Mouse (Mus musculus) liver (tissue): ENCODE results near the gene Pde4d.

Source experiments
- DNase-seq: peaks from one replicate; pipeline ENCODE4 v3.0.0-alpha.2; 2020; ENCODE audit warnings: mixed read lengths

Gene Pde4d

DNA sequence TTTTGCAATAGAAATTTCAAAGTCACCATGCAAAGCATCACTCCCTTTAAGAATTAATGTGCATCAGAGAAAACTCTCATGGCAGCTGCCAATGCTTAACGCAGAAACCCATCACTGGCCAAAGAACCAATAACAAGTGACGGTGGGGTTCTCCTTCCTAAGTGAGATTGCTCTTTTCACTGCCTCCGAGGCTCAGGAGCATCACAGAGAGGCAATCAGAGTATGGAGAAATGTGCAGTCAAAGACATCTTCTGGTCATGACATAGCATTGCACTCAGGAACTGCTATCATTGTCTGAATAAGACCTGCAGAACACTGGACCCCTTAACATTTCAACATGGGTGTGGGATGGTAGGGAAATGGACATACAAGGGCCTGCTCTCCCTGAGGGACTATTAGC is 892.2 kb downstream of the Pde4d start:
- DNase-seq: no peak

DNA sequence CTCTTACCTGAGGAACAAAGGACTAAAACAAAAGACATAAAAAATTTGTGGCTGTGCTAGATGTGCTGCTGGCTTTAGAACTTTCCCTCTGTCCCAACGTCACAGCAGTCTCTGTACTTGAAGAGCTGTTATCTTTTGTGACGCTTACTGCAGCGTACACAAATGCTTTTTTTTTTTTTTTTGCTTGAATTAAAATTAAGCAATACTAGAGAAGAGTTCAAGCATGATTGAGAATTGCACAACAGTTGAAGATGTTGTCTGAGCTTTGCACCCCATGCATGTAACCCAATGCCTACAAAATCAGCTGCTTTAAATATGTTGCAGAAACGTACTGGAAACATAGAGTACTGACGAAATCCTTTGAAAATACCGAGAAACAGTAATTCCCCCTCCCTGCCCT is 892.7 kb downstream of the Pde4d start:
- DNase-seq: no peak

DNA sequence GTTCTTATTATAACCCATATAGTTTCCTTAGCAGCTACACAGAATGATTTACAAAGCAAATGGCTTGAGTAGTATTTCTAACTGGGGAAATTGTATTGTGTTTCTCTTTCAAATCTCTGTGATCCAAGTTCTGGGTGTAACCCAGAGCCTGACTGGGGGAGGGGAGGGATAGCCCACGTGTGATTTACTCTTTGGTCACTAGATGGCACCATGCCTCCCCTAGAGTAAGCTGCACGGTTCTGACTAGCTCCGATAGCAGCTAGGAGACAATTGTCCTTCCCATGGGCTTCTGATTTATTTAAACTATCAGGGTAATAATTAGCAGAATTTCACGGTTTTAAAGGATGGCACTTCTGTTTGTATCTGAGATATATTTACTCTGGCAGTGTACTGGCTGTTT is 893.8 kb downstream of the Pde4d start:
- DNase-seq: peak; percentile 43

DNA sequence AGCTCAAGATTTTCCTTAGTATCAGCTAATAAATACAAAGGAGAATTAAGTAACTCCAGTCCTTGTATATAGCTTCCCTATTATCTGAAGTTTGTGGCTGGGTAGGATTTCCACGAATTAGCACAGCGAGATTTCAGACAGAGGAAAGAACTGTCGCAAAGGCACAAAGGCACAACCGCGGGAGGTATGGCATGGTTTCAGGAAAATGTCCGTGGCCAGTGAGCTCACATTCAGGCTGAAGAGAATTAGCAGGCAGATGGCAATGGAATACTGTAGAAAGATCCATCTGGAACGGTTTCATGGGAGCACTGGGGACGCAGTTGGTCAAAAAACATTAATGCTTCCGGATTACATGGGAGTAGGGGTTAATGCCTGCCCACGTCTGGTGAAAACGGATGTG is 898.0 kb downstream of the Pde4d start:
- no peak for DNase-seq

DNA sequence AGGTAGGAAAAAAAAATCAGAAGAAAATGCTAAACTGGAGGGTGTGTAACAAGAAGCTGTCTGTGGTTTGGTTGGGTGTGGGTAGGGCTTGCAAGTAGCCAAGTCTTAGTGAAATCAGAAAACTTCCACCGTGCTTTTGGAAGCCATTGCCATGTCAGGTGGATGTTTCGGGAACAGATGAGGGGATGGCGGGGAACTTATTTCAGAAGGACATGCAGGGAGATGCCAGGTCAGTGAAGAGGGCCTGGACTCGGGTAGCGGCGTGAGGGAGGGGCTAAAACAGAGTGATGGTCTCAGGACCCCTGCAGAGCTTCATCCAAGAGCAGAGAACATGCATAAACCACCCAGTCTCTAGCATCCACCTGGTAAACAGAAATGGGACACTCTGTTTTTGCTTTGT is 898.6 kb downstream of the Pde4d start:
- no peak for DNase-seq

DNA sequence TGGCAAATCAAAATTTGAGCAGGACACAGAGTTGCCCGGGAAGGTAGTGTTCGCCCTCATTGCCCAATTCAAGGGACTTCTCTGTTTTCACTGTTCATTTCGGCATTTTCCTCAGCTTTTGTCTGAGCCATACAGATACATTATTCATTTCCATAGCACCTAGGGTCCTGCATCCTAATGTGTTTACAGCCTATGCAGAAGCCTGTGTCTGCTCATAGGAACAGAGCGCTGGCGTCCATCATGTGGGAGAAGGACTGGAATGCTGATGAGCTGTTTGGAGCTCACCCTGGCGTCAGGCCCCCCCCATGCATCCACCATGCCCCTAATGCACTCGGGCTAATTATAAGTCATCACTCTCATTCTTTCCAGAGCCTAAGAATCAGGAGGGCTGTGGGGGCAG is 900.4 kb downstream of the Pde4d start:
- DNase-seq: no peak

DNA sequence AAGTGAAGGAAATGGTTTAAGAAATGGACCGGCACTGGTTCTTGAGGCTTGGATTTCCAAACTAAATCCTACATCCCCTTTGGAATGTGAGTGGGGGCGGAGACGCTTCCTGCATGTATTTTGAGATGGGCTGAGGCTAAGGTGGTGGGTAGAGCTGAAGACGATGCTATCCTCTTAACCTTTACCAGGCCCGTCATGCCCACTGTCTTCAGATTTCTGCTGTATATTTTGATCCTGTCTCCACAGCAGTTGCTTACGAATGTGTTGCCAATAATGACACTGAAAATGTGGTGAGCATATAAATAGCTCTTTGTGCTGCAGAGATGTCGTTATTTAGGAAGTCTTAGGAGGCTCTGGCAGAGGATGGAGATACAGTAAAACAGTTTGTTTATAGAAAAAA is 904.3 kb downstream of the Pde4d start:
- no peak for DNase-seq

DNA sequence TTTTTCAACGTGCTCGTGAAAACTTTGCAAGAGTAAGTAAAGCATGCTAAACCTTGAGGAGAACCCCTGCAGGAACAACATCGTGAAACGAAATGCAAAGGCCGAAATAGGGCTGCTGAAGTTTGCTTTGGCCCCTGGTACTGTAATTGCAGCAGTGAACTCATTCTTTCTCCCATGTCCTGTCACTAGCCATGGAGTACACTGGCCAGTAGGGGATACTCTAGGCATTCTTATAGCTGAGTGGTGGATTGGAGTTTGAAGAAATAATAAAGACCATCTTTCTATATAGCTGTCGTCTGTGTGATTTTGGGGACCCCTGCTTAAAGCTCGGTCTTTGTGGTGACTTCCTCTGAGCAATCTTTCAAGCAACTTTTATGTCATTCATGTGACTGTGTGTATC is 906.5 kb downstream of the Pde4d start:
- DNase-seq: no peak

DNA sequence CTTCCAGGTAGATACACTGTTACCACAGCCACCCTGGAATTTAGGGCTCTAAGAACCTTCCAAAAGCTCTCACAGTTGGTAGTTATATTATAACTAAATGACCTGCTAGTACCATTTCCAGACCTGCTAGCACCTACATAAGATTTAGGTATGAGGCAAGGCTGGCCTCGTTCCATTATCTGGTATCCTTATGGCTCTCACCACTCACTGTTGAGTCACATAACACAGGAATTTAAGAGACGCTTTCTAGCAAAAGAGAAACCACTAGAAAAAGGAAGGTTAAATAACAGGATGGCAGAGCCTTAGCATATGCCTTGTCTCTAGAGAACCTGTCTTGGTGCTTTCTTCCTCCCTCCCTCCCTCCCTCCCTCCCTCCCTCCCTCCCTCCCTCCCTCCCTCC is 910.2 kb downstream of the Pde4d start:
- no peak for DNase-seq

DNA sequence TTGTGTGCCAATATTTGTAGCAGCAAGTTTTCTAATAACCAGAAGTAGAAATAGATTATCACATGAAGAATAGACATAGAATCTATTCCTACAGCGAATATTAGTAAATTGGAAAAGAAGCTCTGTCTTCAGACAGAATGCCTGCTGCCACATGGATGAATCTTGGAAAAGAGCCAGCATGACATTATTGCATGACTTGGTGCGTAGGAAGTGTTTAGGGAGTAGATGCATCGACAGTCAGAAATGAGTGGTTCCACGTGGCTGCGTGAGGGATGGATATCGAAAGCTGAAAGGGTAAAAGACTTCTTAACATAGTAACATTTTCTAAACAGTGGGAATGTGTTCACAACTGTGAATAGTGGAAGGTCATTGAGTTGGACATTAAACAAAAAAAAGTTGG is 912.6 kb downstream of the Pde4d start:
- DNase-seq: no peak

DNA sequence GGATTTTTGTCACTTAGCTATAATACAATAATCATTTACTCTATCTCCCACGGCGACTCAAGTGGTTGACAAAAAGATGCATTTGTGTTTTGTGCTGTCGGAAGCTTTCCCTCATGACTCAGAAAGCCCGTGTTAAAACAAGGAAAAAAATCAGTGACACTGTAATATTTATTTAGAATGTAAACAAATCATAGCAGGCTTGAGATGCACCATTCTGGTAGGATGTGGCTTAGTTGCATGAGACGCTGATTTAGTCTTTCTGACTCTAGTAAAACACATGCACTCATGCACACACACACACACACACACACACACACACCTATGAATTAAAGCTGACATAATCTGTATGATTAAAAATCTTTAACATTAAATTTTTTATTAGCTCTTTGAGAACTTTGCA is 924.7 kb downstream of the Pde4d start:
- DNase-seq: no peak

DNA sequence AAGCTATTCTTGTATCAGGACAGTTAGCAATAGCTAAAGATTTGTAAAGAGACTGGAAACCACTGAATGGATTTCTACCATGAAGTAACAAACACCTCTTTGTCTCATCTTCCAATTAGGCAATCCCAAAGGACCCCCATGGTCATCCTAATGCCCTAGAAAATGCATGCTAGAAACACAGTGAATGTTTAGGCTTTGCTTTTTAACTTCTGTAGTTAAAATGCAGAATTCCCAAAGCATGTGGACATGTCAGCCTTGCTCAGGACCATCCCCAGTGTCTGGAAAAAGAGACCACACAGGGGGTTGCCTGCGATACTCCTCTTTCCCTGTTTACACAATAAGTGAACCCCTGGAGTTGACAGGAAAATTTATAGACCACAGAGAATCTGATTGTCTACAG is 926.9 kb downstream of the Pde4d start:
- DNase-seq: no peak

DNA sequence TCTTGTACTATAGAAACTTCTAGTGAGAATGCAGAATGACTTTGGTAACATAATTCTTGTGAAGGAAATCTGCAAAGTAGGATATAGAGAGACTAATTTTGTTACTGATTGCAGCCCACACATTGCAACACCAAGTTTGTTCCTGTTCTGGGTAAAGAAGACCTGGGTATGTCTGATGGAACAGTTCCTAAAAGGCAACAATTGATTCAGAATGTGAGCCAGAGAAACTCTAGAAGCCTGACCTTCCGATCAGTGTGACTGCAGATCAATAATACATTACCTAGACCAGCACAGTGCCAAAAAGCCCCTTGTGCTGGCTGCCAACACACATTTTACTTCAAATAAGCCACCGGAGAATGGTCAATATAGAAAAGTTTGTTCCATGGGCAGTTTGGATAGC is 930.4 kb downstream of the Pde4d start:
- no peak for DNase-seq

DNA sequence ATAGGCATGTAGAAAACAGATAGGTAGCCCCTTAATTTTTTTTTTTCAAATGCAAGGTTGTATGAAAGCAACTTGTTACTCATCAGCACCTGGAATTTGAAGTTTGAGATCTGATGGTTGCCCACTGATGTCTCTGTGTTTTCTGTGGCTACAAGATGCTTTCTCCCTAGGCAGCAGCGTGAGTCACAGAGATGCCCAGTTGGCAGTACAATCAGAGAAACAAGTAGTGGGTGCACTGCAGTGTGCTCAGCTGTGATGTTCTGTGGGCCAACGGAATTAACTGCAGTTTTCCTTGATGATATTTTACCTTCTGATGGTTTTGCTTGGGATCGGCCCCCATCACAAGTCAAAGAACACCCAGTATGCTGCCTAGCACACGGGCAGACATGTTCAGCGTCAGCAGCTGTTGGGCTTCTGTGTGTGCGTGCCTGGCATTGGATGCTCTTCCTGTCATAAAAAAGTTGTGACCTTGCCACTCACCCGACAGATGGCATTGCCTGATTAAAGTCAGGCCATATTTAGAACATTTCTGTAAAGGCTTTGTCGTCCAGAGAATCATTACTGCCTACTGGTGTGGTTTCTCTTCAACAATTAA is 939.0 kb downstream of the Pde4d start:
- DNase-seq: no peak

DNA sequence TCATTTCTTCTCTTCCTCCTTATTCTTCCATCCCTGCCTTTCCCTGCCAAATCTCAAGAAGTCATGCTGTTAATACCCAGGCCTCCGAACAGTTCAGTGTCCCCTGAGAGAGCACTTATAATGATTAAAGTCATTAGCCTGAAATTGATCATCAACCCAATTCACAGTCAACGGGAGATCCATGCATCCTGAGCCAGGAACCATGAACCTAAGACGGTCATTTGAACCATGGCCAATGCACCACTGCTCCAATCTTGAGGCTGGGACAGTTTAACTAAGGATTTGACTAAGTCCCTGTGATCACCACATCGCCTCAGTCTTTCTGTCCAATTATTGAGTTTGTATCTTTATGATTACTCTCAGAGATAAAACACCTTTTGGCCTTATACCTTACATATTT is 952.6 kb downstream of the Pde4d start:
- no peak for DNase-seq

DNA sequence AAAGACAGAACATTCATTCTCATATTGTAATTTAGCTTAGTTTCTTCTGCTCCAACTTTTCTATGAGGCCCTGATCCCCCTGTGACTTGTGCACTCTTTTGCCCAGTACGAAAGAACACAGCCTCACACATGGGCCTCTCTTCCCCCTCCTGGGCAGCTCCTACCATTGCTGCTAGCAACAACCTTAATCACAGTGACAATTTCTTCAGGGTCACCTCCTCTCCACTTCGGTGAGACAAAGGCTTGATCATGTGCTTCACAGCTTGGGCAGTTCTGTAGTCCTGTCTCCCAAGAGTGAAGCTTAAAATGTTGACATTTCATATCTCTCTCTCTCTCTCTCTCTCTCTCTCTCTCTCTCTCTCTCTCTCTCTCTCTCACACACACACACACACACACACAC is 953.2 kb downstream of the Pde4d start:
- DNase-seq: no peak

DNA sequence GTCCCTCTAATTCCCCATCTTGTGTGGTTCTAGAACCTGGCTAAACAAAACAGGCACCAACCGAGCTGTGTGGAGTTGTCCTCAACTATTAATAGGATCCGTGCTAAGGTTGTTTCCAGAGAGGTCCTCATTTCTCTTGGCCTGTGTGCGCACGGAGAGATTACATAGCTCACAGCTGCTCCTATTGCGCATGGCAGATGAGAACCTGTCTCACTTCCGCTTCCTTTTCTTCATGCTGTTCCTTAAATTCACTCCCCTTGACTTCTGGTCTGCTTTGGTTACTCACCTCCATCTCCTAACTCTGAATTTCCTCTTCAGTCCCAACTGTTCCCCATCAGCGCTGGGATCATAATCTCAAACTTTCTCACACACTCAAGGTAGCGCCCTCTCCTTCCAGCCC is 956.6 kb downstream of the Pde4d start:
- no peak for DNase-seq

DNA sequence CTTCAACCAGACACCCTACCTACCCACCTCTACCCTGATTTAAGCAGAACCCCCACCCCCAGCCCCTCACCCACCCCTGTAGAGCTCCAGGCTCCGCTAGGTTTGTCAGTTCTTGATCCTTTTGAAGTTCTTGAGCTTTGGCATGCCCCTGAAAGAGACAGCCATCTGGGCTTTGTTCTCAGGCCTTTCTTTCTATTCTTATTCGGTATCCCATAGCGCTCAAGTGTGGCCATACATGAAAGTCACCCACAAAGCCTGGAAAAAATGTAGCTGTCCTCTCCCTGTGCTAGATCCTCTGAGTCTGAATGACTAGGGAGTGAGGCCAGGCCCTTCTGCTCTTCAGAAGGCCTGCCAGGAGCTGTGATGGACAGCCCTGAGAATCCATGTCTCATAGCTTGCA is 957.6 kb downstream of the Pde4d start:
- no peak for DNase-seq

DNA sequence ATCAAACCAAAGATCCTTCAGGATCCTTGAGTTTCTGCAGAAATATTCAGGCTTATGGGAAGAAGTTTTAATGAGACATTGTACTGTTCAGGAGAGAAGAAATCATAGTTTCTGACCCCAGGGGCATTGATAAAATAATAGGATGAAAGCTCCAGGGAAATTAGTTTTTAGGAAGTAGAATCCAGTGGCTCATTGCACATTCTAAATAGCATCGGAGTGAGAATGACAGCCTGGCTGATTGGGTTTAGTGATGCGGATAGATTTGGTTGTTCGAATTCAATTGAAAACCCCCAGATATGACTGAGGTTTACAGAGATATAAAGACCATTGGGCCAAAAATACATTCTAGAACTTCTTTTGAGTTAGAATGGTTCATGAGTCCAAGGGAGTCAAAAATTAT is 970.7 kb downstream of the Pde4d start:
- DNase-seq: no peak

DNA sequence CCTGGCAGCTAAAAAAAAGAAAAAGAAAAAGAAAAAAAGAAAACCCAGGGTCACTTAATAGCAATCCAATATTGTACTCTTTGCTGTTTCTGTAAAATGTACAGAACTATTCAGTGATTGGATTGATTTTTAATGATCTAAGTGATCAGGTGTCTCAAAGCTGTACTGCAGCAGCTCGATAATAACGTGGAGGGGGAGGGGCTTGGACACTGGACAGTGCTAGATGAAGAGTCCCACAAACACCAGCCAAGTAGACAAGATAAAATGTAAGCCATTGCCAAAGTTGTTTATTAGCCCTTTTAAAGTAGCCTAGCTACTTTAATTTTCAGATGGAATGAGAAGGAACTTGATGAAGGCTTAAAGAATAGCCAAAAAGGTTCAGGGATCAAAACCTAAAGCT is 975.2 kb downstream of the Pde4d start:
- DNase-seq: no peak

DNA sequence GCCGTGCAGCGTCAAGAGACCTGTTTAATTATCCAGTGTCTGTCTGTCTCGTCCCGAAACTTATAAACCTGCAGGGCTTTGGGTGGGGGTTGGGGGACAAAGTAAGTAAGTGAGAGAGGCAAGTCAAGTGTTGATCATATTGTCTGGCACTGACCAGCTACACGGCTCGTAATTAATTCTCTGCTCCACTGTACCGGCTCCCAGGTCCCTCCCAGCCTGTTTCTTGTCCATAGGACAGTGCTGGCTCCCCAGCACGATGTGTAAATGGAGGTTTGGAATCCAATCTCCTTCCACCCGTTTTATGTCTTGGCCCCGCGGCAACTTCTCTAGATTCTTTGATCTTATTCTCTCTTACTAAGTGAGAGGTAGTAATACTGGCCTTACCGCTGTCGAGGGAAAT is 975.8 kb downstream of the Pde4d start:
- DNase-seq: no peak

DNA sequence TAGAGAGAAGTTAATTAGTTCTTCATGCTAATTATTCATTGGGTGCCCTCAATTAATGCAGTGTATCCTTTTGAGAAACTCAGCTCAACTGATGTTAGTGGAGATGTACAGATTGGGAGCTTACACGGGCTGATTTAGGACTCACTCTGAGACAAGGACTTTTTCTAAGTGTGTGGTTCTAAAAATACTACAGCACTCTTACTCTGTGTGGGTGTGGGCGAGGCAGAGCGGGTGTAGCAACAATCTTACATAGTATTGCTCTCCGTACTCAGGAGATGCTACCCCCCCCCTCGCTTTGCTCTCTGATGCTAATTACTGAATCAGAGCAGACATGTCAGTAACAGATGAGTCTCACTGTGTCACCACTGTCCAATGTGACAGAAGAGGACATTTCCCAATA is 976.3 kb downstream of the Pde4d start:
- DNase-seq: no peak

DNA sequence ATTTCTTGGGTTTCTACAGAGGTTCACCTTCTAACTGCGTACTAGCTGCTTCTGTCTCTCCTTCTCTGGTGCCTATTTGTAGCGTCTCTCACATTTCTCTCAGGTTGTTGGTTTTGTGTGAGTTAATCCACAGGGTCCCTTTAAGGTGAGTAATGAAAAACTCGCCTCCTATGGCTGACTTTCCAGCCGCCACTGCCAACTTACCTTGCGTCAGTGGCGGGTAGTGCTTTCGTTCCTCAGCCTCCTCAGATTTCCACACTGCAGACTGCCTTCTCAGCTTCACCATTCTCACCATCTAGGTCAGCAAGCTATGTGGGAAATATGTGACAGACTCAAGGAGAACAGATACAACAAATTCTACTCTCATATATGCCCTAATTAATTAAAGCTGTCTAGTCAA is 977.8 kb downstream of the Pde4d start:
- no peak for DNase-seq

DNA sequence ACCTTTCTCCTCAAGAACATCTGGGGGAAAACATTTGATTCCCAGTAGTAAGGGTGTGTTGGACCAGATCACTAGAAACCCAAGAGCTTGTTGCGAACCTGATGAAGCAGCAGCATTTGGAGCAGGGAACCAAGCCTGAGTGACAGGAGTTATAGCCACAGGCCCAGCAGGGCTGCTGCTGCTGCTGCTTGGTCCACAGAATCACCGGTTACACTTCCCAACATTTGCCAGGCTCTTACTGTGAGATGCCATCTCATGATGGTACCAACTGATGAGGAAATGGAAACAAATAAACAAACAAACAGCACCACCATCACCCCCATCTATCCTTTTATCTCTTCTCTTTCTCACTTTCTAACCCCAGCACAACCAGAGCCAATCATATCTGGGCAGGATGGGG is 979.8 kb downstream of the Pde4d start:
- no peak for DNase-seq

DNA sequence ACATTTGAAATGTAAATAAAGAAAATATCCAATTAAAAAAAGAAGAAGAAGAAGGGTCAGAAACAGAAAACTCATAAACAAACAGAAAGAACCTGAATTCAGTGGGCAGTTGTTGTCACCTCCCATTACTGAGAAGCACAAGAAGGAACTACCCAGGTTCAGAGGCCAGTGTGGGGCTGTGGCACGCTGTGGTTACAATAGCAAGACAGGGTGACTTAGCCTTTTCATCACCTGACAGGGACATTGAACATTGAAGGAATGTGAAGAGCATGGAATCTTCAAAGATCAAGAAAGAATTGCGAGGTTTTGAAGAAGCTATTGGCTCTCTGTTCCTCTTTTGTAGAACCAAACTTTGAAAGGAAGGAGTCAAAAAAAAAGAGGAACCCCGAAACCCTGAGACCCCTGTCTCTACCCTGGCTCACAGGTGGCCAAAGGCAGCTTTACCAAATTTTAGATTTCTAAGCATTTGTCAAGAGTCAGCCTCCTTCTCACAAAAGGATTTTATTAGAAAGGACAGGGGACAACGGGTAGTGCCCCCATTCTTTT is 987.6 kb downstream of the Pde4d start:
- DNase-seq: no peak
